Mouse (Mus musculus): Measurements from ENCODE around the gene Ddx50. TPM values are rescaled to one million over a fixed set of nuclear protein-coding genes. Genes with fewer than 3 reads are reported as not detected.

Gene Ddx50
- total and polyA plus RNA-seq, 3 experiments: 50.5 to 74.4 (median 58.7) TPM

DNA sequence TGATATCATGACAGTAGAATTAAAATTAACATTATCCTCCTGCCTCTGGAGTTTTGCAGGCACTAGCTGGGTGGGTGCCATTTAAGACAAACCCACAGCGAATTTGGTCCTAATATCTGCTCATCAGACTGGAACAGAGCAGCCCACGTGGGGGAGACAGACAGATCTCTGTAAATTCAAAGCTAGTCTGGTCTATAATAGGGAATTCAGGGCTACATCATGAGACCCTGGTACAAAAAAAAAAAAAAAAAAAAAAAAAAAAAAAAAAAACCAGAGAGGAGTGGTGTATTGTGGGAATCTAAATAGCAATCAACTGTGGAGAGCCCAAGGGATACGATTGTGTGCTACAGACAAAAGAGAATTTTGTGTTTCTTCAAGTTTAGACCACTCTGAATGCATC, 41.2 kb upstream of the Ddx50 start:
- DNase-seq (ENCODE audit: extremely low read depth): no peak
- dilution Hi-C loops (cut with MboI; ENCODE audit: extremely low pct_ligation_motif_present, extremely low pct_unique_long_range_greater_than_20kb, low sequenced_read_pairs): no loop called here
- no peak for TF ChIP-seq BHLHE40 (IDR thresholded peaks at IDR 0.05; ENCODE audit: low read depth, low read length)

DNA sequence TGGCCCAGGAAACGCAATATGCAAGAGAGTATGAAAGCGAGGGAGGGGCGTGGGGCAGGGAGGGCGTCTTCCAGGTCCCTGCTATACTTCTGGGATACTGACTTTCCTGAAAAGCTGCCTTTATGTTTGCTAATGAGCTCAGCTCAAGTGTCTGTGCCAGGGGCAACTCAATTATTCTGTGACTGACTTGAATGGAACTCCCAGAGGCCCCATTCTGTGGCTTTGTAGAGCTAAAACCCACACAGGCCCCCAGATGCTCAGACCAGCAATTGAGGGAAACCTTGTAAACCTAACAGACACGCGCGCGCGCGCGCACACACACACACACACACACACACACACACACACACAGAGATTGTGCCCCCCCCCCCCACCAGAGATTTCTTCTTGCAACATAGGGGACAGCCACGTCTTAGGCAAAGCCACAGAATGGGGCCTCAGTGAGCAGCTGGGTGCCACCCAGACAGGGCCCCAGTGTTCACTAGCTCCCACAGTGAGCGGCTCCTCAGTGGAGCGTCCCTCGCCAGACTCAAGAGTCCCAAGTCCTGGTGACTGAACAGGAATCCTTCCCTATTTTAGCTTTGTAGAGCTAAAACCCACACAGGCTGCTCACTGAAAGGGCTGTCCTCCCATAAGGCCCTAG, 36.1 kb upstream of the Ddx50 start:
- H3K27ac ChIP-seq (ENCODE audit: insufficient read depth, low read depth): no peak overlapping the region

More for the DNA sequence above, 41.2 kb upstream of the Ddx50 start:
- no peaks in the 10 kb centered on the region for H3K79me2 ChIP-seq (replicated peaks; ENCODE audit: control insufficient read depth, extremely low read depth, insufficient read depth, poor library complexity, severe bottlenecking)
- no peaks in the 10 kb centered on the region for H3K9me3 ChIP-seq (replicated peaks; ENCODE audit: low read length)
- in situ Hi-C loops (cut with MboI; ENCODE audit: low pct_ligation_motif_present, low pct_unique_long_range_greater_than_20kb, low sequenced_read_pairs): no loop called here
- H3K36me3 ChIP-seq (replicated peaks in 1 of 2; ENCODE audit: control insufficient read depth in 1 of 2, insufficient read depth in 1 of 2, low read length in 1 of 2): no peaks in the 10 kb centered on the region
- no peak overlapping the region for H3K4me2 ChIP-seq (ENCODE audit: insufficient read depth, low read depth, poor library complexity, severe bottlenecking)
- H3K9ac ChIP-seq (ENCODE audit: insufficient read depth, low read depth): no peak overlapping the region
- H3K27ac ChIP-seq (ENCODE audit: insufficient read depth, low read depth): no peak overlapping the region
- H3K4me1 ChIP-seq (ENCODE audit: control insufficient read depth in 1 of 2, insufficient read depth in 2 of 2): no peaks in the 10 kb centered on the region
- H3K4me3 ChIP-seq (replicated peaks in 1 of 3; ENCODE audit: low read depth in 2 of 3, low read length in 2 of 3, poor library complexity in 1 of 3): no peak overlapping the region
- no peaks in the 10 kb centered on the region for H3K27me3 ChIP-seq (replicated peaks)

DNA sequence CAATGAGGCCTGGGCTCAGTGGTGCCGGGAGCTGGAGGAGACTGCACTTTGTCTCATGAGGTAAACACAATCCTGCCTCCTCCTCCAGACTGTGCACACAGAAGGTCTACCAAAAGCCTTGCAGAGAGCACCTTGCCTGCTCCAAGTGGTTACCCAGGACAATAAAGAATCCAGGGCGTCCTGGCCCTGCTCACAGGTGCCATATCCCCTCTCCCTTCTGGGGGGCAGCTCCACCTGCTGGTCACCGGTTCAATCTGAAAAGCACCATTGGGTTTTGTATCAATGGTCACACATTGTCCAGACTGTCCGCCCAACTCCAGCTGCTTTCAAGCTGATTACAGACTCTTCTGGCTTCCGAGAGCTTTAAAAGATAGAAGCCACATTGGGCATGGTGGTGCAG, 32.0 kb upstream of the Ddx50 start:
- TF ChIP-seq CTCF (conservative IDR thresholded peaks at IDR 0.05 in 1 of 2, IDR thresholded peaks at IDR 0.05 in 1 of 2; ENCODE audit: low read depth in 2 of 2, low read length in 2 of 2): peak in 1 of 2 experiments; percentile 70; a peak in 2 of 4 replicates
- no peak for TF ChIP-seq SIN3A (IDR thresholded peaks at IDR 0.05; ENCODE audit: low read length)
- no peak for TF ChIP-seq ELF1 (IDR thresholded peaks at IDR 0.05; ENCODE audit: low read depth, low read length)
- peak; percentile 55 for TF ChIP-seq RAD21 (IDR thresholded peaks at IDR 0.05; ENCODE audit: low read depth, low read length)
- no peak for TF ChIP-seq POLR2A (IDR thresholded peaks at IDR 0.05; ENCODE audit: low read depth, low read length)
- TF ChIP-seq TBP (conservative IDR thresholded peaks at IDR 0.05; ENCODE audit: low read depth, low read length): no peak
- TF ChIP-seq SMC3 (IDR thresholded peaks at IDR 0.05; ENCODE audit: low read depth, low read length): peak; percentile 60
- no peak for TF ChIP-seq POLR2AphosphoS2 (IDR thresholded peaks at IDR 0.05; ENCODE audit: low read depth, low read length)
- no peak for TF ChIP-seq E2F4 (IDR thresholded peaks at IDR 0.05; ENCODE audit: insufficient replicate concordance, low read depth, low read length)
- TF ChIP-seq MXI1 (IDR thresholded peaks at IDR 0.05; ENCODE audit: low read depth, low read length): no peak
- no peak for TF ChIP-seq IRF4 (IDR thresholded peaks at IDR 0.05; ENCODE audit: low read depth, low read length)
- TF ChIP-seq MEF2A (IDR thresholded peaks at IDR 0.05; ENCODE audit: borderline replicate concordance, low read depth, low read length): no peak
- peaks cover 8% of the 10 kb centered on the region for H3K9me3 ChIP-seq (replicated peaks; ENCODE audit: low read length)
- H3K79me2 ChIP-seq (replicated peaks; ENCODE audit: control insufficient read depth, extremely low read depth, insufficient read depth, poor library complexity, severe bottlenecking): no peaks in the 10 kb centered on the region
- H3K27me3 ChIP-seq (replicated peaks): peaks cover 8% of the 10 kb centered on the region
- no peaks in the 10 kb centered on the region for H3K36me3 ChIP-seq (replicated peaks in 1 of 2; ENCODE audit: control insufficient read depth in 1 of 2, insufficient read depth in 1 of 2, low read length in 1 of 2)
- H3K27ac ChIP-seq (ENCODE audit: insufficient read depth, low read depth): no peak overlapping the region
- no peak overlapping the region for H3K4me3 ChIP-seq (replicated peaks in 1 of 3; ENCODE audit: low read depth in 2 of 3, low read length in 2 of 3, poor library complexity in 1 of 3)
- no peak overlapping the region for H3K9ac ChIP-seq (ENCODE audit: insufficient read depth, low read depth)
- peak; percentile 16 for DNase-seq (ENCODE audit: extremely low read depth)
- dilution Hi-C loops (cut with MboI; ENCODE audit: extremely low pct_ligation_motif_present, extremely low pct_unique_long_range_greater_than_20kb, low sequenced_read_pairs) (no loop called here), in situ Hi-C loops (cut with MboI; ENCODE audit: low pct_ligation_motif_present, low pct_unique_long_range_greater_than_20kb, low sequenced_read_pairs) (loop anchor here (5.0 kb wide), 1 partner anchor 34 kb away; no protein-coding TSS in a partner anchor)
- H3K4me2 ChIP-seq (ENCODE audit: insufficient read depth, low read depth, poor library complexity, severe bottlenecking): no peak overlapping the region
- H3K4me1 ChIP-seq (ENCODE audit: control insufficient read depth in 1 of 2, insufficient read depth in 2 of 2): peaks cover 4 to 13% of the 10 kb centered on the region in 2 experiments; a peak in 3 of 4 replicates

More for the DNA sequence above, 36.1 kb upstream of the Ddx50 start:
- Histone ChIP-seq H3K79me2 (replicated peaks; ENCODE audit: control insufficient read depth, extremely low read depth, insufficient read depth, poor library complexity, severe bottlenecking) (no peaks in the 10 kb centered on the region), H3K4me2 (ENCODE audit: insufficient read depth, low read depth, poor library complexity, severe bottlenecking) (no peak overlapping the region), H3K9me3 (replicated peaks; ENCODE audit: low read length) (no peaks in the 10 kb centered on the region), H3K4me3 (replicated peaks in 1 of 3; ENCODE audit: low read depth in 2 of 3, low read length in 2 of 3, poor library complexity in 1 of 3) (no peak overlapping the region), H3K4me1 (ENCODE audit: control insufficient read depth in 1 of 2, insufficient read depth in 2 of 2) (peaks cover 4 to 13% of the 10 kb centered on the region in 2 experiments; a peak in 3 of 4 replicates), H3K27me3 (replicated peaks) (peaks cover 3% of the 10 kb centered on the region), H3K9ac (ENCODE audit: insufficient read depth, low read depth) (no peak overlapping the region), H3K36me3 (replicated peaks in 1 of 2; ENCODE audit: control insufficient read depth in 1 of 2, insufficient read depth in 1 of 2, low read length in 1 of 2) (no peaks in the 10 kb centered on the region)
- TF ChIP-seq NELFE (IDR thresholded peaks at IDR 0.05; ENCODE audit: low read depth, low read length) (no peak), HCFC1 (IDR thresholded peaks at IDR 0.05; ENCODE audit: low read depth, low read length) (no peak), ETS1 (conservative IDR thresholded peaks at IDR 0.05; ENCODE audit: low read depth, low read length) (no peak), MAFK (IDR thresholded peaks at IDR 0.05; ENCODE audit: insufficient replicate concordance, low read length) (no peak), PAX5 (IDR thresholded peaks at IDR 0.05; ENCODE audit: low read length) (no peak), POLR2A (IDR thresholded peaks at IDR 0.05; ENCODE audit: low read depth, low read length) (no peak)
- dilution Hi-C loops (cut with MboI; ENCODE audit: extremely low pct_ligation_motif_present, extremely low pct_unique_long_range_greater_than_20kb, low sequenced_read_pairs) (no loop called here), in situ Hi-C loops (cut with MboI; ENCODE audit: low pct_ligation_motif_present, low pct_unique_long_range_greater_than_20kb, low sequenced_read_pairs) (no loop called here)
- no peak for DNase-seq (ENCODE audit: extremely low read depth)

All from CH12.LX (cell line).